Mouse (Mus musculus) telencephalon, adult 2 months (tissue): ENCODE data around the gene Map7d1.

Experiments used
- DNase-seq: peaks from one replicate; pipeline ENCODE4 v3.0.0-alpha.2; 2011; ENCODE audit warnings: low read depth, low spot score

Map7d1 gene

GRCm38 (mm10) chr4:126256131-126256791 is at the start of gene Map7d1:
Map7d1 (minus strand) TSS chr4:126256343.
- DNase-seq = peak; percentile 69

GRCm38 (mm10) chr4:126305428-126305827 is 49.3 kb upstream of the Map7d1 start:
- DNase-seq = no peak

GRCm38 (mm10) chr4:126303877-126304276 is 47.7 kb upstream of the Map7d1 start:
- DNase-seq = no peak

- no peak for DNase-seq
These were observed 45.6 kb upstream of the Map7d1 start for GRCm38 (mm10) chr4:126301584-126302309.

GRCm38 (mm10) chr4:126300916-126301583 is 44.9 kb upstream of the Map7d1 start:
- no peak for DNase-seq

- DNase-seq = no peak
These were observed 40.5 kb upstream of the Map7d1 start for GRCm38 (mm10) chr4:126296617-126297101.

- DNase-seq = no peak
These were observed 39.8 kb upstream of the Map7d1 start for GRCm38 (mm10) chr4:126295937-126296336.

GRCm38 (mm10) chr4:126295152-126295551 is 39.0 kb upstream of the Map7d1 start:
- DNase-seq = no peak

- no peak for DNase-seq
These were observed 35.1 kb upstream of the Map7d1 start for GRCm38 (mm10) chr4:126291196-126291595.

GRCm38 (mm10) chr4:126290314-126290713 is 34.2 kb upstream of the Map7d1 start:
- no peak for DNase-seq

GRCm38 (mm10) chr4:126288085-126288666 is 32.0 kb upstream of the Map7d1 start:
- no peak for DNase-seq

- no peak for DNase-seq
These were observed 31.3 kb upstream of the Map7d1 start for GRCm38 (mm10) chr4:126287302-126287995.

- no peak for DNase-seq
These were observed 30.3 kb upstream of the Map7d1 start, which contains the start of gene Col8a2 for GRCm38 (mm10) chr4:126286492-126286891. Col8a2 (plus strand) TSS chr4:126286793.

GRCm38 (mm10) chr4:126283582-126283981 is 27.4 kb upstream of the Map7d1 start:
- DNase-seq = no peak

- no peak for DNase-seq
These were observed 25.6 kb upstream of the Map7d1 start for GRCm38 (mm10) chr4:126281706-126282105.

GRCm38 (mm10) chr4:126278961-126279360 is 22.8 kb upstream of the Map7d1 start:
- no peak for DNase-seq

- no peak for DNase-seq
These were observed 22.4 kb upstream of the Map7d1 start for GRCm38 (mm10) chr4:126278565-126278915.

GRCm38 (mm10) chr4:126277906-126278564 is 21.9 kb upstream of the Map7d1 start:
- DNase-seq = no peak

GRCm38 (mm10) chr4:126275681-126276131 is 19.6 kb upstream of the Map7d1 start:
- DNase-seq = no peak

GRCm38 (mm10) chr4:126275081-126275480 is 18.9 kb upstream of the Map7d1 start:
- no peak for DNase-seq

GRCm38 (mm10) chr4:126273753-126274152 is 17.6 kb upstream of the Map7d1 start:
- no peak for DNase-seq
